Mouse (Mus musculus) intestine, embryonic 15.5 days (tissue): ENCODE results near the gene Hrh3. TPM values are rescaled to one million over a fixed set of nuclear protein-coding genes. Genes with fewer than 3 reads are reported as not detected.
A peak's percentile ranks its signal among the peaks of the same experiment; 100 is the strongest.

Source experiments
- ATAC-seq: fragments of 200-750 bp; cut with Nextera tagmentation; 2 replicates; pipeline ENCODE4 v1.8.0; 2017; ENCODE audit warnings: moderate TSS enrichment, moderate library complexity
- H3K27ac ChIP-seq: fragments of 300-500 bp; sonication (generic); 2 replicates; pipeline ENCODE4 v1.5.1; 2015; ENCODE audit warnings: mild to moderate bottlenecking, inconsistent platforms
- H3K27me3 ChIP-seq: fragments of 300-500 bp; sonication (generic); replicated peaks from 2 replicates; pipeline ENCODE4 v1.6.1; 2015; ENCODE audit warnings: inconsistent platforms
- H3K36me3 ChIP-seq: fragments of 300-500 bp; sonication (generic); 2 replicates; pipeline ENCODE4 v1.6.1; 2015; ENCODE audit warnings: inconsistent platforms
- H3K4me1 ChIP-seq: fragments of 300-500 bp; sonication (generic); replicated peaks from 2 replicates; pipeline ENCODE4 v1.6.1; 2015; ENCODE audit warnings: inconsistent platforms
- H3K4me2 ChIP-seq: fragments of 300-500 bp; sonication (generic); replicated peaks from 2 replicates; pipeline ENCODE4 v1.6.1; 2015; ENCODE audit warnings: mild to moderate bottlenecking, inconsistent platforms
- H3K4me3 ChIP-seq: fragments of 300-500 bp; sonication (generic); replicated peaks from 2 replicates; pipeline ENCODE4 v1.5.1; 2015; ENCODE audit warnings: inconsistent platforms
- H3K9ac ChIP-seq: fragments of 300-500 bp; sonication (generic); 2 replicates; pipeline ENCODE4 v1.6.1; 2015; ENCODE audit warnings: inconsistent platforms
- H3K9me3 ChIP-seq: fragments of 300-500 bp; sonication (generic); 2 replicates; pipeline ENCODE4 v1.6.1; 2016; ENCODE audit warnings: inconsistent platforms
- WGBS: fragments of 180-500 bp; shearing (Covaris S2); methylation state at CpG from one replicate; pipeline ENCODE4 v1.1.7; 2015; 5-methylcytosine and 5-hydroxymethylcytosine counted together
- polyA plus RNA-seq: library from polyadenylated mRNA; unstranded; fragments of >200 nt; fragmentation: Nextera tagmentation; extraction: Ambion mirVana; gene quantifications from 2 replicates; pipeline ENCODE4 v1.2.1, GENCODE M21; 2015

Hrh3 gene
- polyA plus RNA-seq, 1 experiment from 2014 or later: 0.08 TPM

GRCm38 (mm10) chr2:180077622-180078021 is 26.7 kb downstream of the Hrh3 start:
- Histone ChIP-seq H3K27ac (no peak overlapping the region), H3K27me3 (no peaks in the 10 kb centered on the region), H3K4me3 (no peak overlapping the region), H3K4me2 (no peak overlapping the region), H3K36me3 (peaks cover 3% of the 10 kb centered on the region; the same call in 1 of the 2 replicates), H3K4me1 (no peaks in the 10 kb centered on the region), H3K9ac (no peak overlapping the region), H3K9me3 (no peaks in the 10 kb centered on the region)
- WGBS: 72% methylated on average over 3 of the region's 3 CpGs
- ATAC-seq: no peak

- Histone ChIP-seq H3K9me3 (no peaks in the 10 kb centered on the region), H3K4me2 (no peak overlapping the region), H3K27ac (no peak overlapping the region), H3K27me3 (no peaks in the 10 kb centered on the region), H3K9ac (no peak overlapping the region), H3K4me1 (peaks cover 9% of the 10 kb centered on the region), H3K4me3 (no peak overlapping the region), H3K36me3 (peaks cover 3% of the 10 kb centered on the region; the same call in 1 of the 2 replicates)
- ATAC-seq: no peak
- WGBS: 87% methylated on average over 7 of the region's 7 CpGs
Measured at GRCm38 (mm10) chr2:180072886-180073285, 31.4 kb downstream of the Hrh3 start.

GRCm38 (mm10) chr2:180071671-180072070 is 32.6 kb downstream of the Hrh3 start:
- Histone ChIP-seq H3K27me3 (no peaks in the 10 kb centered on the region), H3K4me3 (no peak overlapping the region), H3K4me2 (no peak overlapping the region), H3K9ac (no peak overlapping the region), H3K36me3 (peaks cover 3% of the 10 kb centered on the region; the same call in 1 of the 2 replicates), H3K27ac (no peak overlapping the region), H3K9me3 (no peaks in the 10 kb centered on the region), H3K4me1 (peaks cover 9% of the 10 kb centered on the region)
- WGBS: 84% methylated on average over 2 of the region's 2 CpGs
- ATAC-seq: no peak

- Histone ChIP-seq H3K4me2 (peak within 1 kb of the TSS; percentile 80), H3K9ac (peak within 1 kb of the TSS; percentile 62), H3K27ac (peak within 1 kb of the TSS; percentile 79), H3K9me3 (no peaks in the 10 kb centered on the region), H3K27me3 (no peaks in the 10 kb centered on the region), H3K4me1 (peaks cover 9% of the 10 kb centered on the region), H3K36me3 (peaks cover 3% of the 10 kb centered on the region; the same call in 1 of the 2 replicates), H3K4me3 (peak within 1 kb of the TSS; percentile 74)
- 5% methylated on average over 58 of the region's 58 CpGs for WGBS
- ATAC-seq: peak; percentile 98
Measured at GRCm38 (mm10) chr2:180070481-180071453, 33.5 kb downstream of the Hrh3 start, which contains the start of gene Mtg2. TSS of gene Mtg2 (plus strand) at chr2:180070588.

- 32% methylated on average over 20 of the region's 20 CpGs for WGBS
- ATAC-seq: peak; percentile 34; the same call in 1 of the 2 replicates
- Histone ChIP-seq H3K27me3 (no peaks in the 10 kb centered on the region), H3K9ac (peak overlapping the region; percentile 62), H3K4me1 (peaks cover 9% of the 10 kb centered on the region), H3K36me3 (peaks cover 3% of the 10 kb centered on the region; the same call in 1 of the 2 replicates), H3K4me3 (peak overlapping the region; percentile 74), H3K9me3 (no peaks in the 10 kb centered on the region), H3K4me2 (peak overlapping the region; percentile 80), H3K27ac (peak overlapping the region; percentile 79)
Measured at GRCm38 (mm10) chr2:180069770-180070480, 34.4 kb downstream of the Hrh3 start.

GRCm38 (mm10) chr2:180063338-180064131 is 40.8 kb downstream of the Hrh3 start:
- no peaks in the 10 kb centered on the region for H3K4me1 ChIP-seq
- no peak overlapping the region for H3K4me2 ChIP-seq
- H3K27ac ChIP-seq: no peak overlapping the region
- WGBS: 93% methylated on average over 11 of the region's 11 CpGs
- H3K27me3 ChIP-seq: no peaks in the 10 kb centered on the region
- H3K9ac ChIP-seq: no peak overlapping the region
- H3K36me3 ChIP-seq: peaks cover 22% of the 10 kb centered on the region; the same call in 1 of the 2 replicates
- ATAC-seq: no peak
- H3K4me3 ChIP-seq: no peak overlapping the region
- H3K9me3 ChIP-seq: no peaks in the 10 kb centered on the region

GRCm38 (mm10) chr2:180053001-180053400 is 51.3 kb downstream of the Hrh3 start:
- Histone ChIP-seq H3K27ac (no peak overlapping the region), H3K4me3 (no peak overlapping the region), H3K36me3 (peaks cover 12% of the 10 kb centered on the region; the same call in 1 of the 2 replicates), H3K4me2 (no peak overlapping the region), H3K9ac (no peak overlapping the region), H3K27me3 (no peaks in the 10 kb centered on the region), H3K9me3 (no peaks in the 10 kb centered on the region), H3K4me1 (no peaks in the 10 kb centered on the region)
- WGBS: 96% methylated on average over 9 of the region's 9 CpGs
- no peak for ATAC-seq

GRCm38 (mm10) chr2:180051986-180052733 is 52.1 kb downstream of the Hrh3 start:
- 92% methylated on average over 14 of the region's 14 CpGs for WGBS

GRCm38 (mm10) chr2:180050986-180051385 is 53.3 kb downstream of the Hrh3 start:
- peak; percentile 77 for ATAC-seq
- Histone ChIP-seq H3K9ac (no peak overlapping the region), H3K9me3 (no peaks in the 10 kb centered on the region), H3K4me2 (no peak overlapping the region), H3K36me3 (peaks cover 8% of the 10 kb centered on the region; the same call in 1 of the 2 replicates), H3K4me3 (no peak overlapping the region), H3K27ac (no peak overlapping the region), H3K4me1 (no peaks in the 10 kb centered on the region), H3K27me3 (no peaks in the 10 kb centered on the region)
- WGBS: 21% methylated on average over 5 of the region's 5 CpGs

More at GRCm38 (mm10) chr2:180051986-180052733, 52.1 kb downstream of the Hrh3 start:
- H3K9me3 ChIP-seq: no peaks in the 10 kb centered on the region
- no peaks in the 10 kb centered on the region for H3K4me1 ChIP-seq
- no peak overlapping the region for H3K27ac ChIP-seq
- no peak overlapping the region for H3K4me3 ChIP-seq
- peaks cover 8% of the 10 kb centered on the region; the same call in 1 of the 2 replicates for H3K36me3 ChIP-seq
- no peak for ATAC-seq
- no peak overlapping the region for H3K4me2 ChIP-seq
- no peaks in the 10 kb centered on the region for H3K27me3 ChIP-seq
- H3K9ac ChIP-seq: no peak overlapping the region
